Mouse (Mus musculus): ENCODE measurements at regions not wholly inside any gene's neighbourhood (a gene's known extent, or its start where the extent isn't known, plus 50 kb on each side); places are given as distances from the start of the nearest gene placed in this dataset.

- H3K9ac ChIP-seq (ENCODE audit: low read depth, low read length), result no peak overlapping the region
- TF ChIP-seq CTCF (IDR thresholded peaks at IDR 0.05), result no peak
- TF ChIP-seq POLR2A (IDR thresholded peaks at IDR 0.05; ENCODE audit: insufficient read depth, low read depth, low read length), result no peak
- no peak for TF ChIP-seq EP300 (IDR thresholded peaks at IDR 0.05; ENCODE audit: insufficient read depth, low read depth, low read length)
- intact Hi-C loops (cut with DNase I), result no loop called here
These were observed 59.4 kb upstream of the Unc5a start for GRCm38 (mm10) chr13:54889684-54890399.

GRCm38 (mm10) chr13:54892572-54892971 lies 56.6 kb upstream of the Unc5a start:
- no peaks in the 10 kb centered on the region for H3K36me3 ChIP-seq (ENCODE audit: control insufficient read depth, insufficient read depth, low read length)
- H3K27ac ChIP-seq, result no peak overlapping the region
- no peaks in the 10 kb centered on the region for H3K79me2 ChIP-seq (replicated peaks; ENCODE audit: control insufficient read depth, insufficient read depth, low read length)
- H3K4me3 ChIP-seq, result no peak overlapping the region
- no peaks in the 10 kb centered on the region for H3K4me1 ChIP-seq (ENCODE audit: control insufficient read depth, insufficient read depth, low read length)
- intact Hi-C loops (cut with DNase I), result no loop called here
- 22% methylated on average over 1 of the region's 1 CpGs for WGBS
- H3K9ac ChIP-seq (ENCODE audit: low read depth, low read length), result no peak overlapping the region
- DNase-seq, result no peak
- no peak for TF ChIP-seq EP300 (IDR thresholded peaks at IDR 0.05; ENCODE audit: insufficient read depth, low read depth, low read length)
- TF ChIP-seq POLR2A (IDR thresholded peaks at IDR 0.05; ENCODE audit: insufficient read depth, low read depth, low read length), result no peak
- TF ChIP-seq CTCF (IDR thresholded peaks at IDR 0.05), result no peak
- no peaks in the 10 kb centered on the region for H3K27me3 ChIP-seq (ENCODE audit: control insufficient read depth, insufficient read depth, low read length)

More at GRCm38 (mm10) chr13:54889684-54890399, 59.4 kb upstream of the Unc5a start:
- Histone ChIP-seq H3K4me1 (ENCODE audit: control insufficient read depth, insufficient read depth, low read length) (no peaks in the 10 kb centered on the region), H3K27me3 (ENCODE audit: control insufficient read depth, insufficient read depth, low read length) (no peaks in the 10 kb centered on the region), H3K27ac (no peak overlapping the region), H3K79me2 (replicated peaks; ENCODE audit: control insufficient read depth, insufficient read depth, low read length) (no peaks in the 10 kb centered on the region), H3K4me3 (no peak overlapping the region), H3K36me3 (ENCODE audit: control insufficient read depth, insufficient read depth, low read length) (no peaks in the 10 kb centered on the region)
- no peak for DNase-seq
- 72% methylated on average over 8 of the region's 8 CpGs for WGBS

DNA sequence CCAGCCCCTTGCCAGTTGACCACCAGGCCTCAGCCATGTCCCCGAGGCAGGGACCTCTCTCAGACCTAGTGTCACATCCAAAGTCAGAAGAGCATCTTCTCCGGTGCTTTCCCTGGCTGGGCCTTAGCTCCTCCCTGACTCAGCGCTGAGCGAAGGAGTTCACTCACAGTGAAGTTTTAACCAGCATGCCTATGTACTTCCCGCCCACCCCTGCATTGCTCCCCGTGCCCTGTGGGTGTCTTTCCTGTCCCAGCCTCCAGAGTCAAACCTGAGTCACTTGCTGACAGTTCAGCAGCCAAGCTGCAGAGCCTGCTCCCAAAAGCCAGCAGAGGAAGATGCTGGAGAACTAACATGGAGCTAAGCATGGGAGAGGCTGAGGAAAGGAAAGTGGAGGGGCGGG lies 55.6 kb upstream of the Unc5a start:
- no peak overlapping the region for H3K4me3 ChIP-seq
- H3K4me1 ChIP-seq (ENCODE audit: control insufficient read depth, insufficient read depth, low read length), result no peaks in the 10 kb centered on the region
- no peaks in the 10 kb centered on the region for H3K36me3 ChIP-seq (ENCODE audit: control insufficient read depth, insufficient read depth, low read length)
- no peak for DNase-seq
- H3K27ac ChIP-seq, result no peak overlapping the region
- intact Hi-C loops (cut with DNase I), result no loop called here
- no peak overlapping the region for H3K9ac ChIP-seq (ENCODE audit: low read depth, low read length)
- TF ChIP-seq EP300 (IDR thresholded peaks at IDR 0.05; ENCODE audit: insufficient read depth, low read depth, low read length) (no peak), POLR2A (IDR thresholded peaks at IDR 0.05; ENCODE audit: insufficient read depth, low read depth, low read length) (no peak), CTCF (IDR thresholded peaks at IDR 0.05) (no peak)
- H3K79me2 ChIP-seq (replicated peaks; ENCODE audit: control insufficient read depth, insufficient read depth, low read length), result no peaks in the 10 kb centered on the region
- no peaks in the 10 kb centered on the region for H3K27me3 ChIP-seq (ENCODE audit: control insufficient read depth, insufficient read depth, low read length)
- WGBS, result 35% methylated on average over 7 of the region's 7 CpGs

- Histone ChIP-seq H3K27me3 (ENCODE audit: control insufficient read depth, insufficient read depth, low read length) (no peaks in the 10 kb centered on the region), H3K9ac (ENCODE audit: low read depth, low read length) (no peak overlapping the region), H3K4me1 (ENCODE audit: control insufficient read depth, insufficient read depth, low read length) (no peaks in the 10 kb centered on the region), H3K36me3 (ENCODE audit: control insufficient read depth, insufficient read depth, low read length) (no peaks in the 10 kb centered on the region), H3K79me2 (replicated peaks; ENCODE audit: control insufficient read depth, insufficient read depth, low read length) (no peaks in the 10 kb centered on the region), H3K27ac (no peak overlapping the region), H3K4me3 (no peak overlapping the region)
- DNase-seq, result no peak
- intact Hi-C loops (cut with DNase I), result no loop called here
- TF ChIP-seq CTCF (IDR thresholded peaks at IDR 0.05), result no peak
- no peak for TF ChIP-seq POLR2A (IDR thresholded peaks at IDR 0.05; ENCODE audit: insufficient read depth, low read depth, low read length)
- no peak for TF ChIP-seq EP300 (IDR thresholded peaks at IDR 0.05; ENCODE audit: insufficient read depth, low read depth, low read length)
- 77% methylated on average over 5 of the region's 5 CpGs for WGBS
These were observed 53.2 kb upstream of the Unc5a start for GRCm38 (mm10) chr13:54895981-54896380.

Measured in heart, adult 2 months (tissue).